Mouse (Mus musculus): ENCODE results near the gene Cnpy4. TPM values are rescaled to one million over a fixed set of nuclear protein-coding genes. Genes with fewer than 3 reads are reported as not detected.
"Not testable (repeated sequence)": the region's sequence is repeated elsewhere in the genome, so short reads cannot be mapped to it uniquely, and the experiment has no call there.

The Cnpy4 gene
- total and polyA plus RNA-seq, 2 experiments, result 1.3 to 4.9 TPM

- WGBS, result 20% methylated on average over 1 of the region's 1 CpGs
- Histone ChIP-seq H3K36me3 (ENCODE audit: control insufficient read depth, insufficient read depth, low read length) (no peaks in the 10 kb centered on the region), H3K79me2 (ENCODE audit: control insufficient read depth, insufficient read depth, low read length) (no peaks in the 10 kb centered on the region), H3K4me1 (ENCODE audit: control insufficient read depth, insufficient read depth, low read length) (peaks cover 3% of the 10 kb centered on the region; the same call in 1 of the 2 replicates), H3K27me3 (ENCODE audit: control insufficient read depth, insufficient read depth, low read length) (no peaks in the 10 kb centered on the region), H3K9ac (ENCODE audit: low read depth, low read length) (no peak overlapping the region), H3K27ac (replicated peaks; ENCODE audit: insufficient read depth, low read depth, low read length) (no peak overlapping the region), H3K4me3 (ENCODE audit: insufficient read depth, low read depth, low read length) (no peak overlapping the region)
- TF ChIP-seq CTCF (IDR thresholded peaks at IDR 0.05; ENCODE audit: low read depth, low read length) (no peak), POLR2A (IDR thresholded peaks at IDR 0.05; ENCODE audit: extremely low read depth, insufficient read depth, low read length) (no peak)
- peak; percentile 93 for DNase-seq (ENCODE audit: extremely low read depth, low read depth, low spot score)
Measured at GRCm38 (mm10) chr5:138207253-138207652, 20.0 kb downstream of the Cnpy4 start.

GRCm38 (mm10) chr5:138207873-138208272, 20.6 kb downstream of the Cnpy4 start:
- H3K27me3 ChIP-seq (ENCODE audit: control insufficient read depth, insufficient read depth, low read length), result no peaks in the 10 kb centered on the region
- H3K79me2 ChIP-seq (ENCODE audit: control insufficient read depth, insufficient read depth, low read length), result no peaks in the 10 kb centered on the region
- no peak overlapping the region for H3K9ac ChIP-seq (ENCODE audit: low read depth, low read length)
- H3K27ac ChIP-seq (replicated peaks; ENCODE audit: insufficient read depth, low read depth, low read length), result no peak overlapping the region
- H3K4me1 ChIP-seq (ENCODE audit: control insufficient read depth, insufficient read depth, low read length), result peaks cover 3% of the 10 kb centered on the region; the same call in 1 of the 2 replicates
- no peak for TF ChIP-seq CTCF (IDR thresholded peaks at IDR 0.05; ENCODE audit: low read depth, low read length)
- TF ChIP-seq POLR2A (IDR thresholded peaks at IDR 0.05; ENCODE audit: extremely low read depth, insufficient read depth, low read length), result no peak
- H3K4me3 ChIP-seq (ENCODE audit: insufficient read depth, low read depth, low read length), result no peak overlapping the region
- H3K36me3 ChIP-seq (ENCODE audit: control insufficient read depth, insufficient read depth, low read length), result no peaks in the 10 kb centered on the region
- no peak for DNase-seq (ENCODE audit: extremely low read depth, low read depth, low spot score)
- WGBS, result 82% methylated on average over 4 of the region's 4 CpGs

GRCm38 (mm10) chr5:138216632-138217031, 29.3 kb downstream of the Cnpy4 start:
- H3K4me1 ChIP-seq (ENCODE audit: control insufficient read depth, insufficient read depth, low read length); H3K27me3 ChIP-seq (ENCODE audit: control insufficient read depth, insufficient read depth, low read length); H3K79me2 ChIP-seq (ENCODE audit: control insufficient read depth, insufficient read depth, low read length); H3K36me3 ChIP-seq (ENCODE audit: control insufficient read depth, insufficient read depth, low read length); H3K27ac ChIP-seq (replicated peaks; ENCODE audit: insufficient read depth, low read depth, low read length); H3K9ac ChIP-seq (ENCODE audit: low read depth, low read length); H3K4me3 ChIP-seq (ENCODE audit: insufficient read depth, low read depth, low read length); DNase-seq (ENCODE audit: extremely low read depth, low read depth, low spot score): not testable (repeated sequence)
- WGBS, result 94% methylated on average over 13 of the region's 13 CpGs

- Histone ChIP-seq H3K27me3 (ENCODE audit: control insufficient read depth, insufficient read depth, low read length) (no peaks in the 10 kb centered on the region), H3K9ac (ENCODE audit: low read depth, low read length) (no peak overlapping the region), H3K79me2 (ENCODE audit: control insufficient read depth, insufficient read depth, low read length) (no peaks in the 10 kb centered on the region), H3K36me3 (ENCODE audit: control insufficient read depth, insufficient read depth, low read length) (no peaks in the 10 kb centered on the region), H3K27ac (replicated peaks; ENCODE audit: insufficient read depth, low read depth, low read length) (no peak overlapping the region), H3K4me3 (ENCODE audit: insufficient read depth, low read depth, low read length) (no peak overlapping the region), H3K4me1 (ENCODE audit: control insufficient read depth, insufficient read depth, low read length) (no peaks in the 10 kb centered on the region)
- TF ChIP-seq POLR2A (IDR thresholded peaks at IDR 0.05; ENCODE audit: extremely low read depth, insufficient read depth, low read length), result no peak
- TF ChIP-seq CTCF (IDR thresholded peaks at IDR 0.05; ENCODE audit: low read depth, low read length), result no peak
- 34% methylated on average over 2 of the region's 2 CpGs for WGBS
- no peak for DNase-seq (ENCODE audit: extremely low read depth, low read depth, low spot score)
Measured at GRCm38 (mm10) chr5:138219864-138220263, 32.6 kb downstream of the Cnpy4 start.

GRCm38 (mm10) chr5:138222111-138222510, 34.8 kb downstream of the Cnpy4 start:
- Histone ChIP-seq H3K79me2 (ENCODE audit: control insufficient read depth, insufficient read depth, low read length) (no peaks in the 10 kb centered on the region), H3K4me1 (ENCODE audit: control insufficient read depth, insufficient read depth, low read length) (no peaks in the 10 kb centered on the region), H3K36me3 (ENCODE audit: control insufficient read depth, insufficient read depth, low read length) (no peaks in the 10 kb centered on the region), H3K4me3 (ENCODE audit: insufficient read depth, low read depth, low read length) (no peak overlapping the region), H3K27ac (replicated peaks; ENCODE audit: insufficient read depth, low read depth, low read length) (no peak overlapping the region), H3K27me3 (ENCODE audit: control insufficient read depth, insufficient read depth, low read length) (no peaks in the 10 kb centered on the region), H3K9ac (ENCODE audit: low read depth, low read length) (no peak overlapping the region)
- peak; percentile 52 for DNase-seq (ENCODE audit: extremely low read depth, low read depth, low spot score)
- TF ChIP-seq POLR2A (IDR thresholded peaks at IDR 0.05; ENCODE audit: extremely low read depth, insufficient read depth, low read length) (no peak), CTCF (IDR thresholded peaks at IDR 0.05; ENCODE audit: low read depth, low read length) (peak; percentile 93)
- WGBS, result 23% methylated on average over 4 of the region's 4 CpGs

GRCm38 (mm10) chr5:138223287-138223686, 36.0 kb downstream of the Cnpy4 start:
- no peak overlapping the region for H3K4me3 ChIP-seq (ENCODE audit: insufficient read depth, low read depth, low read length)
- no peak for TF ChIP-seq POLR2A (IDR thresholded peaks at IDR 0.05; ENCODE audit: extremely low read depth, insufficient read depth, low read length)
- TF ChIP-seq CTCF (IDR thresholded peaks at IDR 0.05; ENCODE audit: low read depth, low read length), result no peak
- no peaks in the 10 kb centered on the region for H3K79me2 ChIP-seq (ENCODE audit: control insufficient read depth, insufficient read depth, low read length)
- DNase-seq (ENCODE audit: extremely low read depth, low read depth, low spot score), result no peak
- no peaks in the 10 kb centered on the region for H3K36me3 ChIP-seq (ENCODE audit: control insufficient read depth, insufficient read depth, low read length)
- WGBS, result 44% methylated on average over 3 of the region's 3 CpGs
- H3K27me3 ChIP-seq (ENCODE audit: control insufficient read depth, insufficient read depth, low read length), result no peaks in the 10 kb centered on the region
- H3K27ac ChIP-seq (replicated peaks; ENCODE audit: insufficient read depth, low read depth, low read length), result no peak overlapping the region
- no peaks in the 10 kb centered on the region for H3K4me1 ChIP-seq (ENCODE audit: control insufficient read depth, insufficient read depth, low read length)
- no peak overlapping the region for H3K9ac ChIP-seq (ENCODE audit: low read depth, low read length)
